Mouse (Mus musculus) intestine, embryonic 15.5 days (tissue): ENCODE measurements around the gene Fam214a. TPM values are rescaled to one million over a fixed set of nuclear protein-coding genes. Genes with fewer than 3 reads are reported as not detected.

ENCODE experiments used
- polyA plus RNA-seq: library from polyadenylated mRNA; unstranded; fragments of >200 nt; fragmentation: Nextera tagmentation; extraction: Ambion mirVana; gene quantifications from 2 replicates; pipeline ENCODE4 v1.2.1, GENCODE M21; 2015

The Fam214a gene
- polyA plus RNA-seq, 1 experiment from 2014 or later = 7.8 TPM

Other genes with a start within 250 kb of the Fam214a start
- gene Onecut1, start 91.0 kb upstream of the Fam214a start, polyA plus RNA-seq = 1.8 and 2.3 TPM in 2 replicates
- 267 and 317 TPM in 2 replicates for gene Arpp19, start 84.7 kb downstream of the Fam214a start, polyA plus RNA-seq
- gene Myo5a, start 118.1 kb downstream of the Fam214a start, polyA plus RNA-seq = 7.6 and 7.9 TPM in 2 replicates